Mouse (Mus musculus) spleen, postnatal 36 days (tissue): Measurements from ENCODE around the gene Gsdma3.
"Not testable (repeated sequence)": the region's sequence is repeated elsewhere in the genome, so short reads cannot be mapped to it uniquely, and the experiment has no call there.

ENCODE experiments used
- DNase-seq, 2 experiments: peaks; one replicate each; pipeline ENCODE4 v3.0.0; 2022; ENCODE audit warnings: low spot score in 2 of 2, mixed read lengths in 1 of 2

The Gsdma3 gene

GRCm38 (mm10) chr11:98668984-98669383 lies 42.8 kb downstream of the Gsdma3 start:
- DNase-seq: no peak

- DNase-seq: no peak
These were observed 45.2 kb downstream of the Gsdma3 start for GRCm38 (mm10) chr11:98671284-98671815.

GRCm38 (mm10) chr11:98671857-98672256 lies 45.7 kb downstream of the Gsdma3 start:
- no peak for DNase-seq

GRCm38 (mm10) chr11:98672482-98672881 lies 46.3 kb downstream of the Gsdma3 start:
- no peak for DNase-seq

GRCm38 (mm10) chr11:98673136-98673535 lies 47.0 kb downstream of the Gsdma3 start:
- peak; percentile 46 to 58 for DNase-seq

- DNase-seq: no peak
These were observed 49.7 kb downstream of the Gsdma3 start for GRCm38 (mm10) chr11:98675829-98676363.

GRCm38 (mm10) chr11:98680023-98680422 lies 53.9 kb downstream of the Gsdma3 start:
- DNase-seq: no peak

- not testable (repeated sequence) for DNase-seq
These were observed 54.4 kb downstream of the Gsdma3 start for GRCm38 (mm10) chr11:98680595-98680994.

GRCm38 (mm10) chr11:98681186-98681585 lies 55.0 kb downstream of the Gsdma3 start:
- no peak for DNase-seq

GRCm38 (mm10) chr11:98681786-98682745 lies 55.9 kb downstream of the Gsdma3 start, which contains the start of gene Psmd3:
Gene Psmd3, plus strand, starts transcription at chr11:98682554.
- DNase-seq: peak; percentile 94 to 96

- DNase-seq: no peak
These were observed 56.7 kb downstream of the Gsdma3 start for GRCm38 (mm10) chr11:98682811-98683210.

- DNase-seq: no peak
These were observed 59.5 kb downstream of the Gsdma3 start for GRCm38 (mm10) chr11:98685642-98686041.

- no peak for DNase-seq
These were observed 60.8 kb downstream of the Gsdma3 start for GRCm38 (mm10) chr11:98686976-98687375.
